Mouse (Mus musculus) heart, embryonic 10.5 days (tissue): ENCODE measurements at regions not wholly inside any gene's neighbourhood (a gene's known extent, or its start where the extent isn't known, plus 50 kb on each side); places are given as distances from the start of the nearest gene placed in this dataset.
A peak's percentile ranks its signal among the peaks of the same experiment; 100 is the strongest.

Experiments used
- DNase-seq: peaks from one replicate; pipeline ENCODE4 v3.0.0-alpha.2; 2017; ENCODE audit warnings: low spot score
- H3K27ac ChIP-seq: fragments of 300-500 bp; sonication (generic); 2 replicates; pipeline ENCODE4 v1.5.1; 2016; ENCODE audit warnings: mild to moderate bottlenecking
- H3K27me3 ChIP-seq: fragments of 300-500 bp; sonication (generic); 2 replicates; pipeline ENCODE4 v1.6.1; 2016; ENCODE audit warnings: mild to moderate bottlenecking; ENCODE audit not compliant: poor library complexity, insufficient read depth, severe bottlenecking
- H3K36me3 ChIP-seq: fragments of 300-500 bp; sonication (generic); 2 replicates; pipeline ENCODE4 v1.6.1; 2016; ENCODE audit warnings: mild to moderate bottlenecking, moderate library complexity
- H3K4me1 ChIP-seq: fragments of 300-500 bp; sonication (generic); 2 replicates; pipeline ENCODE4 v1.6.1; 2016; ENCODE audit warnings: mild to moderate bottlenecking
- H3K4me3 ChIP-seq: fragments of 300-500 bp; sonication (generic); 2 replicates; pipeline ENCODE4 v1.5.1; 2016; ENCODE audit warnings: mild to moderate bottlenecking, moderate library complexity
- H3K9me3 ChIP-seq: fragments of 300-500 bp; sonication (generic); 2 replicates; pipeline ENCODE4 v1.6.1; 2016; ENCODE audit warnings: mild to moderate bottlenecking, moderate library complexity
- WGBS: fragments of 180-500 bp; shearing (Covaris S2); methylation state at CpG from one replicate; pipeline ENCODE4 v1.1.7; 2016; 5-methylcytosine and 5-hydroxymethylcytosine counted together

GRCm38 (mm10) chr10:21529098-21529749, 63.7 kb upstream of the 1700020N01Rik start:
- DNase-seq, result no peak
- Histone ChIP-seq H3K4me1 (0 out of 2 replicates have a peak, but pooled peaks cover 2% of the 10 kb centered on the region), H3K36me3 (no peaks in the 10 kb centered on the region), H3K27me3 (no peaks in the 10 kb centered on the region), H3K4me3 (no peak overlapping the region), H3K9me3 (no peaks in the 10 kb centered on the region), H3K27ac (no peak overlapping the region)
- 66% methylated on average over 10 of the region's 10 CpGs for WGBS

GRCm38 (mm10) chr10:21532142-21532541, 60.8 kb upstream of the 1700020N01Rik start:
- no peak overlapping the region for H3K4me3 ChIP-seq
- H3K27ac ChIP-seq, result 0 out of 2 replicates have a peak overlapping the region, but pooled peaks have one; percentile 4
- WGBS, result 80% methylated on average over 1 of the region's 1 CpGs
- H3K4me1 ChIP-seq, result no peaks in the 10 kb centered on the region
- H3K36me3 ChIP-seq, result no peaks in the 10 kb centered on the region
- no peaks in the 10 kb centered on the region for H3K9me3 ChIP-seq
- DNase-seq, result no peak
- no peaks in the 10 kb centered on the region for H3K27me3 ChIP-seq

DNA sequence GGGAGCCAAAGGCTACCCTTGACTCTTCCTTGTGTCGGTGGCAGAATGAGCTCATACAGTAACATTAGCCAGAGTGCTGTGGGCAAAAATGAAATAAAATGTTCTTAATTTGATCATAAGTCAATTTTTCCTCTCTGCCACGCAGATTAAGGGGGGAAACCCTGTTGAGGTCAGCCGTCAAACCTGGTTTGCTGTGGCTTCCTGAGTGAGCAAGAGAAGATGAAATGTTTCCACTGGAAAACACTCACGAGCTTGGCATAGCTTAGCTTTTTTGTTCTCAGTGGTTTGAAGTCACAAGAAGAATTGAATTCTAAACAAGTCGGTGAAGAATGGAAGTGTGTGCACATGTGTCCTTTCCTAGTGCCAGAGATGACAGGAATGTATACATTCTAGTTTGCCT, 57.3 kb upstream of the 1700020N01Rik start:
- WGBS, result 70% methylated on average over 5 of the region's 5 CpGs
- no peaks in the 10 kb centered on the region for H3K36me3 ChIP-seq
- H3K4me1 ChIP-seq, result no peaks in the 10 kb centered on the region
- no peaks in the 10 kb centered on the region for H3K9me3 ChIP-seq
- no peak for DNase-seq
- H3K4me3 ChIP-seq, result no peak overlapping the region
- no peak overlapping the region for H3K27ac ChIP-seq
- no peaks in the 10 kb centered on the region for H3K27me3 ChIP-seq

DNA sequence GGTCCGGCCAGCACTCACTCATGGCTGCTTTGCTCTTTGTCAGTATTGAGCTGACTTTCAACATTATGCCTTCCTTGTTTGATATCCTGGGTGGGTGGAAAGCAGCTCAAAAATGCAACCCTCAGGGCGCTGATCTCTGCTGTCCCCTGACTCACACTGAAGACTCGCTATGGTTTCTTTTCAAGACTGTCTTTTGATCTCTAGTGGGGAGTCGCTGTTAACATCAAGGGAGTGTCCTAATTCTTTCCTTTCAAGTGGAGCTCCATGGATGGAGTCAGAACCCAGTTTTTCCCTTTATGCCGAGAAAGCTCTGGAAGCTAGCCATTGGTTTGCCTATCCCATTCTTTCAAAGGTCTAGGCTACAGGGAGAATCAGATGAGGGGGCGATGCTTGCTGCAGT, 54.5 kb upstream of the 1700020N01Rik start:
- no peaks in the 10 kb centered on the region for H3K27me3 ChIP-seq
- H3K4me1 ChIP-seq, result no peaks in the 10 kb centered on the region
- DNase-seq, result no peak
- H3K36me3 ChIP-seq, result no peaks in the 10 kb centered on the region
- H3K9me3 ChIP-seq, result no peaks in the 10 kb centered on the region
- H3K4me3 ChIP-seq, result no peak overlapping the region
- no peak overlapping the region for H3K27ac ChIP-seq
- WGBS, result 72% methylated on average over 6 of the region's 6 CpGs
